Mouse (Mus musculus) adrenal gland, adult 2 months (tissue): Measurements from ENCODE around the gene Fam110a. TPM values are rescaled to one million over a fixed set of nuclear protein-coding genes. Genes with fewer than 3 reads are reported as not detected.

ENCODE experiments used
- DNase-seq: peaks from one replicate; pipeline ENCODE4 v3.0.0; 2021
- microRNA-seq, 2 experiments: library from miRNA; unstranded; fragments of <30 nt; microRNA quantifications; one replicate each; pipeline ENCODE4 v1.2.0; 2021
- polyA plus RNA-seq: library from polyadenylated mRNA; depleted of rRNA; stranded (reverse); fragments of >200 nt; gene quantifications from 2 replicates; pipeline ENCODE4 v1.2.3, GENCODE M21; 2012; rRNA removed
- total RNA-seq, 2 experiments: library from RNA; stranded (reverse); gene quantifications; 2 replicates each; pipeline ENCODE4 v1.2.3; 2021

The Fam110a gene
- total and polyA plus RNA-seq, 3 experiments, result 8.5 to 24.1 (median 11.3) TPM

DNA sequence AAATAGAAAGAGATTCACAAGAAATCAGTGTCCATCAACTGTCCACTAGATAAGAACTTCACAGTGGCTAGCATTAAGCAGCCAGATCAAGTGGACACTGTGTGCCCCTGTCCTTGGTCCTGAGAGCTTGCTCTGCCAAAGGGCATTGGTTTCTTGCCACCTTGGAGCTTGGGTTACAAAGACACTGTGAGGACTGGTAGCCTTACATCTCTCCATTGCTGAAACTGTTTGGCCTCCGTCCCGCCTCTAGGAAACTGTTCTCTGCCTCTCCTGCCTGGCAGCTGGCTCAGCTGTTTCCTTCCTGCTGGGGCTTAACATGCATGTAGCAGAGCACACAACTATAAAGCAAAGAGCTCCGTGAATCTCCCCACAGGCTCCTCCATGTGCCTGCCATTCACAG lies 42.1 kb downstream of the Fam110a start:
- peak; percentile 72 for DNase-seq

DNA sequence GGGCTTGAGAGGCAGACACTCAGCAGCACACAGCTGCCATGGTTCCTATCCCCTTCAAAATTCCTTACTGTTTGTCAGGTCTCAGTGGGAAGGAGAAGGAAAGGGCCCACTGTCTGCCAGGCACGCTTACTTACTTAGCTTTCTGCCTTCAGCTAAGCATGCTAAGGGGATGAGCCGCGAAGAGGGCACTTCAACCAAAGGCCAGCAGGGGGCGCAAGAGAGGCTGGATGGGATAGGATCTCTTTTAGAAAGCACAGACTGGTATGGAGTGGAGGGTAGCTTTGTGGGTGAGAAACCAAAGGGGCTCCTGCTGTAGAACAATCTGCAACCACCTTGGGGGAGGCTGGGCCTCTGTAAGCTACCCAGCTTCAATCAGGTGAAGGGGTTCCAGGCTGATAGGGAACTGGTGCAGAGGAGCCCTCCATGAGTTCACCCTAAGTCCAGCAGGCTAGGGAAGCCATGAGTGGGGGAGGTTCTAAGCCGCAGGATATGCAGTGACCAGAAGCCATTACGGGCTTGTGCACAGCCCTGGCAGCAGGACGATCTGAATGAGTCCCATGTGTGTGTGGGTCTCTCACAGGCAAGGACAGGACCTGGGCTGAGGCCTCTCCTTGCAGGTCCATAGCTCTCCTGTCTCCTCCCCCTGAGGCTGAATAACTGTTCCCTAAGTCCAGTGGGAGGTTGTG lies 49.5 kb downstream of the Fam110a start:
- DNase-seq, result peak; percentile 84

DNA sequence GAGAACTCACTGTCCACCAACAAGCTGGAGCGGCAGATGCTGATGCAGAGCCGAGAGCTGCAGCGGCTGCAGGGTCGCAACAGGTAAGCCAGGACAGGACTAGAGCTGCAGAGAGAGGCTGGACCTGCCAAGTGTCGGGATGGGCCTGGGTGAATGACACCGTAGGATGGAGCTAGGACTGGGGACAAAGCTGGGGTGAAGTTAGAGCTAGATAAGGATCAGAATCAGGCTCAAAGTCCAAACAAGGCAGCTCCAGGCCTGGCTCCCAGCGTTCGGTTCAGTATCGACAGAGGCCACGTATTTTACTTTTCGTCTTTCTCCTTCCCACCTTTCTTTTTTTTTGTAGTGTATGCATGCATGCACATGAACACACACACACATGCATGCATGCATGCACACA lies 52.9 kb downstream of the Fam110a start:
- no peak for DNase-seq

DNA sequence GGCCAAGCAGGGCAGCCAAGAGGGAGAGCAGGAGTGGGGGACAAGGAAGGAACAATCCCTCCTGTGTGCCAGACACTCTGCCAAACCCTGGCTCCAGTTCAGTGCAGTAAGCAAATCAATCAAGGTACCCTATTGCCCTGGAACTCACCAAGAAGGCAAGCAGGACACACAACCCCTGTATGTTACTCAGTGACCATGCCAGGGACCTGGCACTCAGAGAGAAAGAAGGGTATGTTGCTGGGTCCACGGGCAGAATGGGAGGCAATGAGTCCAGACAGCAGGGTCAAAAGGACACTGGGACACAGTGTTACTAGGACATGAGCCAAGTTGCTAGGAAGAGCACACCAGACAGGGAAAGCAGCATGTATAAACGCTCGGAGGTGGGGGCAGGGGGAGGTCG lies 54.3 kb downstream of the Fam110a start:
- DNase-seq, result no peak

DNA sequence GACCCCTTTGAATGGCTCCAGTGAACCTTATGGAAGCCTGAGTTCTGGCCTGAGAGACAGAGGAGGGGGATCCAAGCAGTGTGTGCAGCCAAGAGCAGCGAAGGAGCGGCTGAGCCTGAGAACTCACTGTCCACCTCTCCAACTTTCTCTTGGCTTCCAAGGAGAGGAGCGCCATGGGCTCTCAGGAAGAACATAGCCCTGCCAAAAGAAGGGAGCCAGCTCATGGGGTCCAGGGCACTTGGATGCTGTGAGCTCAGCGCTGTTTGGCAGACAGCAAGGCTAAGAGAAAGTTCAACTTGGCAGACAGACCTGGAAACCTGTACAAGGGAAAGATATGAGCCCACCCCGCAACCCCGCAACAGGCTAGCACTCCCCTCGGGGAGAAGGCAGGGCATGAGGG lies 55.7 kb downstream of the Fam110a start:
- no peak for DNase-seq

DNA sequence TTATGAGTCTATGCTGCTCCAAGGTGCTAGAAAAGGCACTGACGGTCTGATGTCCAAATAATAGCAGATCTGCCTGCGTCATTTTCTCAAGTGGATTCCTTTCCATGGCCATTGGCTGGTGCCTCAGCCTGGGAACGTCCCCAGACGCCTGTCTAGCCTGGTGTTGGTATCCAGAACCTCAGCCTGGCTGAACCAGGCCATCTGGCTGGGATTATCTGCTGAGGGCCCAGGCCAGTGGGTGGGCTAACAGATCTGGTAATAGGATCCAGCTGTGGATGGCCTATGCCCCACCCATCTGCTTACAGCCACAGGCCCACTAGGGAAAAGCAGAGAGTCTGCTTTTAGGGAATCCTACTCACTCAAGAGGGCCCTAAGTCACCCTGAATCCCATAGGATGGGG lies 58.4 kb downstream of the Fam110a start:
- no peak for DNase-seq

DNA sequence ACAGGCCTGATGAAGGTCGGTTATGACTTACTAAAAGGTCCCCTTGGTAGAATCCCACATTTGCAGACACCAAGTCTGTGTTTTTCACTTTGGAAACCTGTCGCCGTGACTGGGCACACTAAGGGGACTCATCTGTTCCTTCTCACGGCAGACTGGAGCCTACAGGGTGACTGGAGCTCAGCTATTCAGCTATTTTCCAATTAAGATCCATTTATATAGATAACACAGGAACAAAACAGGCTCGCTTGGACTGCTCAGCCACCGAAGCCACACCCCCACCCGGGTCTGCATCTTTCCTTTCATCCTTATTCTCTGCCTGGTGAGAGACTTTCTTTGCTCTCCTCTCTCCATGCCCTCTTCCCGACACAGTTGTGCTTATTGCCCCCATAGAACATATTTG lies 59.0 kb downstream of the Fam110a start:
- DNase-seq, result no peak

Small RNA genes lying within 50 kb of the gene (microRNA-seq; reads per million reads assigned to microRNA genes)
- 0 to 0.41 reads per million in 2 experiments for gene Mir1953

Other genes with a start within 250 kb of the Fam110a start
- 10 to 100 TPM; 35.8 to 39.7 TPM for gene Psmf1, start 236.0 kb downstream of the Fam110a start, total RNA-seq
- 38.3 and 47.1 TPM in 2 replicates for gene Psmf1, start 236.0 kb downstream of the Fam110a start, polyA plus RNA-seq
- under 1 TPM; 0.17 to 0.72 TPM for gene Rspo4, start 137.3 kb downstream of the Fam110a start, total RNA-seq
- 0.06 and 0.15 TPM in 2 replicates for gene Rspo4, start 137.3 kb downstream of the Fam110a start, polyA plus RNA-seq
- gene Angpt4, start 69.0 kb downstream of the Fam110a start, total RNA-seq, result 1 to 10 TPM in 1 of 2 experiments, under 1 TPM in 1; 0.63 to 1.6 TPM
- gene Angpt4, start 69.0 kb downstream of the Fam110a start, polyA plus RNA-seq, result 1.1 and 1.9 TPM in 2 replicates
- 1 to 10 TPM; 3.1 to 5.4 TPM for gene Slc52a3, start 16.3 kb upstream of the Fam110a start, total RNA-seq
- 5.7 and 6.9 TPM in 2 replicates for gene Slc52a3, start 16.3 kb upstream of the Fam110a start, polyA plus RNA-seq
- gene Scrt2, start 101.3 kb upstream of the Fam110a start, total RNA-seq, result under 1 TPM; 0.21 to 0.35 TPM
- 0.27 and 0.36 TPM in 2 replicates for gene Scrt2, start 101.3 kb upstream of the Fam110a start, polyA plus RNA-seq
- 100 to 1,000 TPM; 188 to 772 TPM for gene Srxn1, start 125.3 kb upstream of the Fam110a start, total RNA-seq
- gene Srxn1, start 125.3 kb upstream of the Fam110a start, polyA plus RNA-seq, result 315 and 608 TPM in 2 replicates
- gene Tcf15, start 163.3 kb upstream of the Fam110a start, total RNA-seq, result 1 to 10 TPM; 2.8 to 5.7 TPM
- gene Tcf15, start 163.3 kb upstream of the Fam110a start, polyA plus RNA-seq, result 19.0 and 32.0 TPM in 2 replicates
- gene Csnk2a1, start 246.6 kb upstream of the Fam110a start, total RNA-seq, result 10 to 100 TPM; 91.7 to 93.7 TPM
- 8.4 and 10.6 TPM in 2 replicates for gene Csnk2a1, start 246.6 kb upstream of the Fam110a start, polyA plus RNA-seq